Mouse (Mus musculus): Measurements from ENCODE around the gene Crhr2.

Crhr2 gene

DNA sequence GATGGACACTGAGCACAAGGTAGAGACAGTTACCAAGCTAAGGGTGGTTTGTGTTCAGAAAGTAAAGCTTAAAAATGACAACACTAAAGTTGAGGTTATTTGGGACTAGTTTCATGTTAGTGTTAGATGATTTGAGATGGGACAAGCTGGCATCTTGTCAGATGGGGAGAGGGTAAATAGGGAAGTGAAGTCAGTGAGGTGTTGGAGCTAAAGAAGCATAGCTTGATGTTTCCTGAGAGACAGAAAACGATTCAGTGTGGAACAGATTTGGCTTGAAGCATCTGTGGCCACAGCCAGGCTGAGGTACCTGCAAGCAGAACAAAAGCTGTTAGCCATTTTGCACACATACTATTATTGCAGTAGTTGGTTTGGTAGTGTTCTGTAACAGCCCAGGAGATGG, 87.5 kb downstream of the Crhr2 start:
- DNase-seq (ENCODE audit: low spot score): no peak

DNA sequence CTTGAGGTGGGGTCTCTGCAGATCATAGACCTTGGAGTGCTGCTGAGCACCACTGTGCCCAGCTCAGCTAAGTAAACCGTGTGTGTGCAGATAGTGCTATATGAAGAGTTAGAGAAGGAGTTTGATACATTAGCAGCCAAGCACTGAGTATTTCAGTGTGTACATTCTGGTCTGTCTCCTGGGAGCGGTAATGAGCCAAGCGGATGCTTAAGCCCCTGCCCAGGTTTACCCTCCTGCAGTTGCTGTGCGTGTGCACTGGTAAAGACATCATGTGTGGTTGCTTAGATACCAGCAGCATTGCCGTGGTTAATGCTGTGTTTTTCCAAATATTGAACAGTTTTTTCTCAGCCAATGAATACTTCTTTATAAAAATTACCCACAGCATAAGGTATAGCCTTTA, 88.3 kb downstream of the Crhr2 start:
- no peak for DNase-seq (ENCODE audit: low spot score)

DNA sequence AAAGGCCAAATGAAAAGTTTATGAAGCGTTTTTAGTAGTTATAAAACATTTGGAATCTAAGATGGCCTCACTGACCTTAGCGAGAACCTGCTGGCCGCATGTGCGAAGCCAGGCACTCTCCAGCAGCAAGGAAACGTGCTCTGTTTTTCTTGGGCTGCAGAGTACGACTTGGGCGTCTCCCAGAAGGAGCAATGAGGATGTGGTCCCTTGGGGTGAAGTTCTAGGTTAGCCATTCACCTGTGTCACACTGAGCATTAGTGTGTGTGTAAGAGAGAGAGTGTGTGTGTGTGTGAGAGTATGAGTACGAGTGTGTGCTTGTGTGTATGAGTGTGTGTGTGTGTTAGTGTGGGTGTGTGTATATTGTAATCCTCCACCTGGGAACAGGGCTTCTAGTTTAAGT, 89.6 kb downstream of the Crhr2 start:
- no peak for DNase-seq (ENCODE audit: low spot score)
